Mouse (Mus musculus): ENCODE results near the gene Ccl3. TPM values are rescaled to one million over a fixed set of nuclear protein-coding genes. Genes with fewer than 3 reads are reported as not detected.

The Ccl3 gene
- polyA plus RNA-seq, 1 experiment from 2014 or later = 0.29 TPM

DNA sequence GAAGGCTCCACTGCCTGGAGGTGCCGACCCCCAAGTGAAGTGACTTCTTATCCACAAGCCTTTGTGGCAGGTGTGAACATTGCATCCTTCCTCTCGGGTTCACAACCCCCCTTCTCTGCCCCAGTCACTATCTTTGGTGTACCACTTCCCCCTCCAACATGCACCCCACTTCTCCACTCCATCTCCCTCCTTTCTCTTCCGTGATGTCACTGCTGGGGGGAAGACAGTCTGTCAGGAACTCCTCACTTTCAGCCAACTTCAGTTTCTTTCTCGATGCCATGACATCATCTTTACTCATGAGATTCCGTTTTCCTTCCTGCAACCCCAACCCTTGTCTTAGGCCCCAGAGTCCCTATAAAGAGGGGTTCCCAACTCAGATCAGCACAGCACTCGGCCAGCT, 13.0 kb upstream of the Ccl3 start, which contains the start of gene Ccl4:
TSS of gene Ccl4 (plus strand) at position 381 of the 400 bp plus-strand sequence.
- Histone ChIP-seq H3K9me3 (ENCODE audit: control insufficient read depth, low read length) (no peaks in the 10 kb centered on the region), H3K9ac (ENCODE audit: low read length) (no peak within 1 kb of the TSS), H3K4me2 (replicated peaks; ENCODE audit: low read depth) (no peak within 1 kb of the TSS), H3K36me3 (ENCODE audit: control insufficient read depth, insufficient read depth, low read length) (no peaks in the 10 kb centered on the region), H3K4me3 (ENCODE audit: low read depth, low read length) (no peak within 1 kb of the TSS), H3K27me3 (ENCODE audit: control insufficient read depth, insufficient read depth, low read length) (no peaks in the 10 kb centered on the region), H3K27ac (replicated peaks) (no peak within 1 kb of the TSS), H3K4me1 (replicated peaks; ENCODE audit: control insufficient read depth, insufficient read depth) (no peaks in the 10 kb centered on the region)
- ATAC-seq (ENCODE audit: low FRiP score, low TSS enrichment) (no peak), DNase-seq (ENCODE audit: low spot score) (no peak)
- 65% methylated on average over 6 of the region's 6 CpGs for WGBS
- TF ChIP-seq EP300 (optimal IDR thresholded peaks at IDR 0.05) (no peak), CTCF (IDR thresholded peaks at IDR 0.05; ENCODE audit: low read depth) (no peak)

DNA sequence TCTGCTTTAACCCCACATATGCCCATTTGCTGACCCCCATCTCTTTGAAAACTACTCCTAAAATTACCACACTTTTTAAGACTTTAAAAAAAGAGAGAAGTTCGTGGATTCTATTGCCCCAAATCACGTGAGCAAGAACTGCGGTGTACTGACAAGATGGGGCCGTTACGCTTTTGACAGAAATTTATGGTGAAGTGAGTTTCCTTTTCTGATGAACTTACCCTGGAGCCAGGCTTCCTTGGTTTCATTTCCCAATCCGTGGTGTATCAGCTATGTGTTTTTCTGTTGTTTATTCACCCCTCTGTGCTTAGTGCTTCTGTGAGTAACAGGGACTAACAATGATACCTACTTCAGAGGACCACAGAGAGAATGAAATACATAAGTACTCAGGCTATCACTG, 9.6 kb upstream of the Ccl3 start:
- no peak overlapping the region for H3K4me3 ChIP-seq (ENCODE audit: low read depth, low read length)
- H3K4me1 ChIP-seq (replicated peaks; ENCODE audit: control insufficient read depth, insufficient read depth) = no peaks in the 10 kb centered on the region
- no peak for ATAC-seq (ENCODE audit: low FRiP score, low TSS enrichment)
- no peak overlapping the region for H3K27ac ChIP-seq (replicated peaks)
- no peaks in the 10 kb centered on the region for H3K36me3 ChIP-seq (ENCODE audit: control insufficient read depth, insufficient read depth, low read length)
- H3K9ac ChIP-seq (ENCODE audit: low read length) = no peak overlapping the region
- no peaks in the 10 kb centered on the region for H3K9me3 ChIP-seq (ENCODE audit: control insufficient read depth, low read length)
- H3K27me3 ChIP-seq (ENCODE audit: control insufficient read depth, insufficient read depth, low read length) = no peaks in the 10 kb centered on the region
- no peak for DNase-seq (ENCODE audit: low spot score)
- TF ChIP-seq CTCF (IDR thresholded peaks at IDR 0.05; ENCODE audit: low read depth) (no peak), EP300 (optimal IDR thresholded peaks at IDR 0.05) (no peak)
- 68% methylated on average over 6 of the region's 6 CpGs for WGBS
- H3K4me2 ChIP-seq (replicated peaks; ENCODE audit: low read depth) = no peak overlapping the region

DNA sequence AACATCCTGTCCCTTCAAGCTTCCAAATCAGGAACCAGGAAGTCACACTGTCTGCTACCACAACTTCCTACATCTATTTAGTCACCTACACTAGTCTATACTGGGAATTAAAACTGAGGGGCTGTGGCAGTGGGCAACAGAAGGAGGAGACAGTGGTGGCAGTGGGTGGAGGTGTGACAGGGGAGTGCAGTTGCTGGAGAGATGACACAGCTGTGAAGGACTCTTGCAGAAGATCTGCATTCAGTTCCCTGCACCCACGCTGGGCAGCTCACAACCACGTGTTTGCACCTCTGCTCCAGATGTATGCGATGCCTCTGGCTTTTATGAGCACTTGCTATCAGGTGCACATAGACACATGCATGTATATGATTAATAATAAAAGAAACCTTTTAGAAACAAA, 8.4 kb upstream of the Ccl3 start:
- DNase-seq (ENCODE audit: low spot score) = no peak
- no peak overlapping the region for H3K4me3 ChIP-seq (ENCODE audit: low read depth, low read length)
- 78% methylated on average over 3 of the region's 3 CpGs for WGBS
- H3K9ac ChIP-seq (ENCODE audit: low read length) = no peak overlapping the region
- H3K4me1 ChIP-seq (replicated peaks; ENCODE audit: control insufficient read depth, insufficient read depth) = no peaks in the 10 kb centered on the region
- TF ChIP-seq EP300 (optimal IDR thresholded peaks at IDR 0.05) (no peak), CTCF (IDR thresholded peaks at IDR 0.05; ENCODE audit: low read depth) (no peak)
- H3K4me2 ChIP-seq (replicated peaks; ENCODE audit: low read depth) = no peak overlapping the region
- no peaks in the 10 kb centered on the region for H3K27me3 ChIP-seq (ENCODE audit: control insufficient read depth, insufficient read depth, low read length)
- no peaks in the 10 kb centered on the region for H3K36me3 ChIP-seq (ENCODE audit: control insufficient read depth, insufficient read depth, low read length)
- H3K27ac ChIP-seq (replicated peaks) = no peak overlapping the region
- H3K9me3 ChIP-seq (ENCODE audit: control insufficient read depth, low read length) = no peaks in the 10 kb centered on the region
- no peak for ATAC-seq (ENCODE audit: low FRiP score, low TSS enrichment)

DNA sequence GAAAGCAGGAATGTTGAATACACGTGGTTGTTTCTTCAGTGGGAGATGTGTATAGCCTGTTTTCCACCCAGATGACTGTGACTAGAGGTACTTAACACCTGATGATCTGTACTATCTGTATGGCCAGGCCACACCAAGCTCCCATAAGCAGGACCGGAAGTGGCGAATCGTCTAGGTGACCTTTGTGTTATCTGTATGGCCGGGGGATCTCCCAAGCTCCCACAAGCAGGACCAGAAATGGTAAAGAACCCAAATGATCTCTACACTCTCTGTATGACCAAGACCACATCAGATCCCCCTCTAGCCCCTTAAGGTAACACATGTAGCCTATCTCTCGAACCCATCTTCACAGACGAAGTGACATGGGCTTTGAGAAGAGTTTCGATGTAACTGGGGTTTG, 5.5 kb upstream of the Ccl3 start:
- H3K27me3 ChIP-seq (ENCODE audit: control insufficient read depth, insufficient read depth, low read length) = no peaks in the 10 kb centered on the region
- ATAC-seq (ENCODE audit: low FRiP score, low TSS enrichment) = no peak
- 89% methylated on average over 8 of the region's 8 CpGs for WGBS

DNA sequence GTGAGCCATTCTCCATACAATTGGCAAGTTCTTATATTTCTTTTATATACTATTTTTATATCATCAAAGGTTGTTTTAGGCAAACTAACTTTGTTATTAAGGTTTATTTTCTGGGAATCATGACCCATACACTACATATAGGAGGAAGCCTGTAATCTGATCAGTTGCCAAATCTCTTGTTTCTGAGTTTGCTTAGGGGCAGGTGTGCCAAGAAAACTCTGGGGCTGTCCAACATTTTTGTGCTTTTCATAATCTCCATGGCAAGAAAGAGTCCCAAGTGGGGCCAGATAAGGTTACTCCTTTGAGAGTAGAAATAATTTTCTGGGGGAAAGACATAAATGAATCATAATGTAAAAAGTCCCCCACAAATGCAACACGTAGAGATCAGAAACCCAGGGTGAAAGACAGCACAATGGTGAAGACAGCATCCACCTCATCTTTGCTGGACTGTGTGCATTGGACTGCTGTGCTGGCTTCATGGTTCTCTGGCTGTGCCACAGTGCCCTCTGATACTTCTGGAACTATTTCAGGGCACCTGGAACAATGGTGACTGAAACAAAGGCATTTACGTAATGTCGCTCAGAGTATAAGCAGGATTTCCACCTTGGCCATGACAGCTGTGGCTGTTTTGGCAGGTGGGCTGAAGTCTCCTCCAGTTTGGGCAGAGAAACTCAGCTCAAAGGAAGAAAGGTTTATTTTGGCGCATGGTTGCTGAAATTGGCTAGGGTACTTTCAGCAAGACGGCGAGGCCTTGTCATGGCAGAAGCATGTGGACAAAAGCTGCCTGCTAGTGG, 2.6 kb downstream of the Ccl3 start:
- H3K27me3 ChIP-seq (ENCODE audit: control insufficient read depth, insufficient read depth, low read length) = no peaks in the 10 kb centered on the region
- WGBS = 95% methylated on average over 6 of the region's 6 CpGs
- ATAC-seq (ENCODE audit: low FRiP score, low TSS enrichment) (no peak), DNase-seq (ENCODE audit: low spot score) (no peak)
- no peak overlapping the region for H3K4me3 ChIP-seq (ENCODE audit: low read depth, low read length)
- H3K9me3 ChIP-seq (ENCODE audit: control insufficient read depth, low read length) = no peaks in the 10 kb centered on the region
- no peak for TF ChIP-seq EP300 (optimal IDR thresholded peaks at IDR 0.05)
- no peak for TF ChIP-seq CTCF (IDR thresholded peaks at IDR 0.05; ENCODE audit: low read depth)
- H3K9ac ChIP-seq (ENCODE audit: low read length) = no peak overlapping the region
- H3K36me3 ChIP-seq (ENCODE audit: control insufficient read depth, insufficient read depth, low read length) = no peaks in the 10 kb centered on the region
- no peaks in the 10 kb centered on the region for H3K4me1 ChIP-seq (replicated peaks; ENCODE audit: control insufficient read depth, insufficient read depth)
- no peak overlapping the region for H3K27ac ChIP-seq (replicated peaks)
- no peak overlapping the region for H3K4me2 ChIP-seq (replicated peaks; ENCODE audit: low read depth)

More for the DNA sequence above, 5.5 kb upstream of the Ccl3 start:
- TF ChIP-seq EP300 (optimal IDR thresholded peaks at IDR 0.05) (no peak), CTCF (IDR thresholded peaks at IDR 0.05; ENCODE audit: low read depth) (no peak)
- Histone ChIP-seq H3K4me2 (replicated peaks; ENCODE audit: low read depth) (no peak overlapping the region), H3K9ac (ENCODE audit: low read length) (no peak overlapping the region), H3K9me3 (ENCODE audit: control insufficient read depth, low read length) (no peaks in the 10 kb centered on the region), H3K36me3 (ENCODE audit: control insufficient read depth, insufficient read depth, low read length) (no peaks in the 10 kb centered on the region), H3K4me1 (replicated peaks; ENCODE audit: control insufficient read depth, insufficient read depth) (no peaks in the 10 kb centered on the region), H3K4me3 (ENCODE audit: low read depth, low read length) (no peak overlapping the region), H3K27ac (replicated peaks) (no peak overlapping the region)
- no peak for DNase-seq (ENCODE audit: low spot score)

DNA sequence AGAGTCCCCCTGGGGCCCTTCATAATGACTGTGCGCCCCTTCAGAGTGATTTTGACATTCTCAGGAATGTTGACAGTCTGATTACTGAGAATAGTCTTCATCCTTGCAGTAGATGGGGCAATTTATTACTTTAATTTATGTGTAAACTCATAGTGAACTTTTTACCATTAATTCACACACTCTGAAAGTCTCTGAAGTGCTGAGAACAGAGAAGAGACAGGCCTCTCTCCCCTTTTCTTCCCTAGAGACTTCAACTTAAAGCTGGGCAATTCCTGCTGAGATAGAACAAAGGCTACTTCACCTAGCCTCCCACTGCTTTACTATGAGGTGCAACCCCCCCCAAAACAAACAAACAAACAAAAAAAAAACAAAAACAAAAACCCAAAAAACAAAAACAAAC, 3.6 kb downstream of the Ccl3 start, which contains the start of gene Rpl9-ps1:
TSS of gene Rpl9-ps1 (minus strand) at position 101 of the 400 bp plus-strand sequence.
- WGBS = 88% methylated on average over 1 of the region's 1 CpGs
- Histone ChIP-seq H3K4me3 (ENCODE audit: low read depth, low read length) (no peak within 1 kb of the TSS), H3K4me2 (replicated peaks; ENCODE audit: low read depth) (no peak within 1 kb of the TSS), H3K9me3 (ENCODE audit: control insufficient read depth, low read length) (no peaks in the 10 kb centered on the region), H3K4me1 (replicated peaks; ENCODE audit: control insufficient read depth, insufficient read depth) (no peaks in the 10 kb centered on the region), H3K9ac (ENCODE audit: low read length) (no peak within 1 kb of the TSS), H3K27ac (replicated peaks) (no peak within 1 kb of the TSS), H3K27me3 (ENCODE audit: control insufficient read depth, insufficient read depth, low read length) (no peaks in the 10 kb centered on the region), H3K36me3 (ENCODE audit: control insufficient read depth, insufficient read depth, low read length) (no peaks in the 10 kb centered on the region)
- DNase-seq (ENCODE audit: low spot score) (no peak), ATAC-seq (ENCODE audit: low FRiP score, low TSS enrichment) (no peak)
- TF ChIP-seq EP300 (optimal IDR thresholded peaks at IDR 0.05) = no peak
- no peak for TF ChIP-seq CTCF (IDR thresholded peaks at IDR 0.05; ENCODE audit: low read depth)

Measured in stomach, postnatal 0 days (tissue).